Mouse (Mus musculus): Measurements from ENCODE around the gene Serinc3.
"Not testable (repeated sequence)": the region's sequence is repeated elsewhere in the genome, so short reads cannot be mapped to it uniquely, and the experiment has no call there.

Serinc3 gene

GRCm38 (mm10) chr2:163662076-163662475 is 17.1 kb upstream of the Serinc3 start:
- no peak for DNase-seq

- DNase-seq = no peak
These were observed 16.5 kb upstream of the Serinc3 start for GRCm38 (mm10) chr2:163661371-163661850.

- no peak for DNase-seq
These were observed 15.3 kb upstream of the Serinc3 start for GRCm38 (mm10) chr2:163660103-163660701.

GRCm38 (mm10) chr2:163659431-163659830 is 14.5 kb upstream of the Serinc3 start:
- DNase-seq = no peak

GRCm38 (mm10) chr2:163658941-163659340 is 14.0 kb upstream of the Serinc3 start:
- DNase-seq = no peak

- DNase-seq = peak; percentile 85
These were observed 13.3 kb upstream of the Serinc3 start, which contains the start of gene Pkig for GRCm38 (mm10) chr2:163657975-163658886. Gene Pkig, plus strand, starts transcription at chr2:163658386.

GRCm38 (mm10) chr2:163657486-163657885 is 12.6 kb upstream of the Serinc3 start:
- no peak for DNase-seq

- DNase-seq = not testable (repeated sequence)
These were observed 10.8 kb upstream of the Serinc3 start for GRCm38 (mm10) chr2:163655699-163656098.

- no peak for DNase-seq
These were observed 1.6 kb upstream of the Serinc3 start for GRCm38 (mm10) chr2:163646461-163647080.

- no peak for DNase-seq
These were observed 949 bp upstream of the Serinc3 start for GRCm38 (mm10) chr2:163645700-163646460.

GRCm38 (mm10) chr2:163644047-163644446 is 884 bp downstream of the Serinc3 start:
- no peak for DNase-seq

GRCm38 (mm10) chr2:163643576-163643971 is 1.4 kb downstream of the Serinc3 start:
- DNase-seq = no peak

GRCm38 (mm10) chr2:163642685-163643575 is 2.0 kb downstream of the Serinc3 start:
- DNase-seq = peak; percentile 62

- DNase-seq = no peak
These were observed 3.2 kb downstream of the Serinc3 start for GRCm38 (mm10) chr2:163641681-163642080.

- DNase-seq = no peak
These were observed 4.4 kb downstream of the Serinc3 start for GRCm38 (mm10) chr2:163640493-163640892.

GRCm38 (mm10) chr2:163637655-163638266 is 7.2 kb downstream of the Serinc3 start:
- no peak for DNase-seq

GRCm38 (mm10) chr2:163636057-163636456 is 8.9 kb downstream of the Serinc3 start:
- DNase-seq = no peak

- no peak for DNase-seq
These were observed 10.7 kb downstream of the Serinc3 start for GRCm38 (mm10) chr2:163634211-163634610.

- no peak for DNase-seq
These were observed 13.2 kb downstream of the Serinc3 start for GRCm38 (mm10) chr2:163631715-163632114.

- no peak for DNase-seq
These were observed 13.7 kb downstream of the Serinc3 start for GRCm38 (mm10) chr2:163631223-163631622.

- not testable (repeated sequence) for DNase-seq
These were observed 23.5 kb downstream of the Serinc3 start for GRCm38 (mm10) chr2:163621401-163621800.
